Mouse (Mus musculus) lung, postnatal 0 days (tissue): Measurements from ENCODE around the gene Myh14.

Experiments
- CTCF ChIP-seq: IDR thresholded peaks from 2 replicates; pipeline ENCODE4 v1.5.1; 2016; ENCODE audit warnings: antibody characterized with exemption, mild to moderate bottlenecking
- EP300 ChIP-seq: IDR thresholded peaks from 2 replicates; pipeline ENCODE4 v1.6.1; 2016; ENCODE audit warnings: antibody characterized with exemption, mild to moderate bottlenecking, control low read depth

- TF ChIP-seq EP300, result peak; percentile 71
- TF ChIP-seq CTCF, result no peak
Observed at GRCm38 (mm10) chr7:44697191-44697710, 26.6 kb upstream of the Myh14 start.
